In genomic region chrX:142310431-142310830, GRCm38 (mm10) we compare ENCODE assay signal across 9 mouse cellular contexts. TPM values are rescaled to one million over a fixed set of nuclear protein-coding genes. Genes with fewer than 3 reads are reported as not detected.
DNase-seq lines count a peak whose midpoint lies in the region; ATAC-seq and TF ChIP-seq lines count a peak whose summit lies in the region.
"Had no signal": no experiment of that assay in that cellular context is flagged by ENCODE, and none has a peak within 500 bp of the region (broad histone marks: within the 10 kb centered on the region; RNA-seq: fewer than 3 reads in every experiment).

No protein-coding gene starts in this region.

- 49% methylated on average over 5 of the region's 5 CpGs for WGBS in hindbrain, embryonic 15.5 days
- 40% methylated on average over 5 of the region's 5 CpGs for WGBS in hindbrain, embryonic 13.5 days
- 90% methylated on average over 5 of the region's 5 CpGs for WGBS in thymus, adult 2 months

- ATAC-seq in hindbrain, embryonic 15.5 days (ENCODE audit: low FRiP score, low read depth) = no peak
- no peak for ATAC-seq in hindbrain, embryonic 13.5 days (ENCODE audit: low FRiP score)

- H3K4me1 ChIP-seq in hindbrain, embryonic 15.5 days (replicated peaks) = peaks cover 4% of the 10 kb centered on the region; the same call in 1 of the 2 replicates
- peaks cover 3% of the 10 kb centered on the region; the same call in 1 of the 2 replicates for H3K4me1 ChIP-seq in hindbrain, embryonic 13.5 days (replicated peaks)
- no peaks in the 10 kb centered on the region for H3K4me1 ChIP-seq in thymus, adult 2 months (replicated peaks; ENCODE audit: control insufficient read depth, insufficient read depth, low read length)
- H3K4me1 ChIP-seq: embryonic facial prominence, embryonic 12.5 days; limb, embryonic 12.5 days had no signal

- H3K4me3 ChIP-seq in hindbrain, embryonic 15.5 days = no peak overlapping the region
- H3K4me3 ChIP-seq in hindbrain, embryonic 13.5 days = no peak overlapping the region
- no peak overlapping the region for H3K4me3 ChIP-seq in thymus, adult 2 months (ENCODE audit: control insufficient read depth, insufficient read depth, low read length)
- H3K4me3 ChIP-seq: embryonic facial prominence, embryonic 12.5 days; limb, embryonic 12.5 days had no signal

- TF ChIP-seq CTCF in thymus, adult 2 months (IDR thresholded peaks at IDR 0.05; ENCODE audit: borderline replicate concordance, control insufficient read depth, extremely low read depth, insufficient read depth, low read length, poor library complexity) = no peak

- H3K4me2 ChIP-seq in hindbrain, embryonic 15.5 days = no peak overlapping the region
- no peak overlapping the region for H3K4me2 ChIP-seq in hindbrain, embryonic 13.5 days
- H3K4me2 ChIP-seq: embryonic facial prominence, embryonic 12.5 days; limb, embryonic 12.5 days had no signal

- no peak for TF ChIP-seq POLR2A in thymus, adult 2 months (IDR thresholded peaks at IDR 0.05; ENCODE audit: control insufficient read depth, extremely low read depth, insufficient read depth, low read length, poor library complexity)

- no peaks in the 10 kb centered on the region for H3K9me3 ChIP-seq in hindbrain, embryonic 15.5 days
- no peaks in the 10 kb centered on the region for H3K9me3 ChIP-seq in hindbrain, embryonic 13.5 days
- H3K9me3 ChIP-seq: embryonic facial prominence, embryonic 12.5 days; limb, embryonic 12.5 days had no signal

- H3K9ac ChIP-seq in hindbrain, embryonic 15.5 days = no peak overlapping the region
- H3K9ac ChIP-seq in hindbrain, embryonic 13.5 days = no peak overlapping the region
- H3K9ac ChIP-seq: embryonic facial prominence, embryonic 12.5 days; limb, embryonic 12.5 days had no signal

- no peaks in the 10 kb centered on the region; the same call in 1 of the 2 replicates for H3K27me3 ChIP-seq in hindbrain, embryonic 15.5 days
- peaks cover 27% of the 10 kb centered on the region; the same call in 1 of the 2 replicates for H3K27me3 ChIP-seq in hindbrain, embryonic 13.5 days
- H3K27me3 ChIP-seq in thymus, adult 2 months (ENCODE audit: control insufficient read depth, insufficient read depth, low read length) = 0 out of 2 replicates have a peak, but pooled peaks cover 2% of the 10 kb centered on the region

- H3K36me3 ChIP-seq in hindbrain, embryonic 15.5 days = no peaks in the 10 kb centered on the region
- H3K36me3 ChIP-seq in hindbrain, embryonic 13.5 days = no peaks in the 10 kb centered on the region
- H3K36me3 ChIP-seq in thymus, adult 2 months (ENCODE audit: control insufficient read depth, insufficient read depth, low read length) = no peaks in the 10 kb centered on the region
- H3K36me3 ChIP-seq: embryonic facial prominence, embryonic 12.5 days; limb, embryonic 12.5 days had no signal

- DNase-seq in Muller cell, postnatal 12 days (ENCODE audit: inconsistent ontology term) = peak; percentile 11
- DNase-seq in cerebellum, adult 18-20 months = peak; percentile 39 to 44
- DNase-seq in layer of hippocampus, adult 18-20 months (ENCODE audit: low spot score in 2 of 2) = peak; percentile 28 to 66
- DNase-seq in ovary, postnatal 14 days (ENCODE audit: low spot score) = no peak
- no peak for DNase-seq in thymus, adult 2 months

- H3K27ac ChIP-seq in hindbrain, embryonic 15.5 days (replicated peaks) = 0 out of 2 replicates have a peak overlapping the region, but pooled peaks have one; percentile 34
- no peak overlapping the region for H3K27ac ChIP-seq in hindbrain, embryonic 13.5 days
- no peak overlapping the region for H3K27ac ChIP-seq in thymus, adult 2 months (ENCODE audit: control insufficient read depth, insufficient read depth, low read length)
- H3K27ac ChIP-seq: embryonic facial prominence, embryonic 12.5 days; limb, embryonic 12.5 days had no signal

RNA-seq across cellular contexts. Expression of gene Kcne1l, which starts 4.3 kb away (rescaled TPM):
- 34.2 and 34.5 TPM in 2 replicates for polyA plus RNA-seq in hindbrain, embryonic 15.5 days (2015; fragmentation: Nextera tagmentation; extraction: Ambion mirVana)
- polyA plus RNA-seq in hindbrain, embryonic 13.5 days (2015; fragmentation: Nextera tagmentation; extraction: Ambion mirVana) = 30.5 and 33.9 TPM in 2 replicates
- 1 to 10 TPM; 3.5 to 3.8 TPM for total RNA-seq in layer of hippocampus, adult 18-20 months (2021)
- 0.77 and 0.86 TPM in 2 replicates for polyA plus RNA-seq in thymus, adult 2 months (2012; rRNA removed)

Comparison
In these comparisons a context has a peak if more than half of its experiments do, and no peak if none do; other contexts are left out.
1. DNase-seq: peak in Muller cell, postnatal 12 days (single experiment), cerebellum, adult 18-20 months (2 of 2) and layer of hippocampus, adult 18-20 months (2 of 2); none in ovary, postnatal 14 days (single experiment) and thymus, adult 2 months (single experiment).
2. RNA of gene Kcne1l, which starts 4.3 kb away (polyA plus RNA-seq): 34.2 to 34.5 TPM in hindbrain, embryonic 15.5 days and 30.5 to 33.9 TPM in hindbrain, embryonic 13.5 days; 0.77 to 0.86 TPM in thymus, adult 2 months; every median in the first group is over 10 times any median in the second.